Mouse (Mus musculus): ENCODE data around the gene Pfn1.

DNA sequence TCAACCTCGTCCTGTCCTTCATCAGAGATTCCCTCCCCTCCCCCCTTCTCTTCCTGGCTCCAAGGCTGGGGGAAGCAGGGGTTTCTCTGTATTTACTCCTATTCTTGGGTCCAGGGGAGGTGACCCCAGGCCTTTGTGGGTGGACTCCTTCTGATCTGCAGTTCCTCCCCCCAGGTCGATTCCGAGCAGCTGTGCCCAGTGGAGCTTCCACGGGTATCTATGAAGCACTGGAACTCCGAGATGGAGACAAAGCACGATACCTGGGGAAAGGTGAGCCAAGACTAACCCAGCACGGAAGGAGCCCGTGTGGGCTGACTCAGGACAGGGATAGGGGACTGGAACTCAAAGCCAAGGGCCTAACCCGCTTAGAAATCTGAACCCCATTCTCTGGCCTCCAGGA, 3.5 kb upstream of the Pfn1 start:
- TF ChIP-seq POLR2A (IDR thresholded peaks at IDR 0.05; ENCODE audit: insufficient read depth, low read length) (no peak), CTCF (IDR thresholded peaks at IDR 0.05; ENCODE audit: low read depth, low read length) (no peak), EP300 (IDR thresholded peaks at IDR 0.05; ENCODE audit: insufficient read depth, low read depth, low read length) (no peak)

All from ES-Bruce4 (cell line).